Mouse (Mus musculus) intestine, embryonic 15.5 days (tissue): ENCODE measurements around the gene Gm9125. TPM values are rescaled to one million over a fixed set of nuclear protein-coding genes. Genes with fewer than 3 reads are reported as not detected.
A peak's percentile ranks its signal among the peaks of the same experiment; 100 is the strongest.
"Not testable (repeated sequence)": the region's sequence is repeated elsewhere in the genome, so short reads cannot be mapped to it uniquely, and the experiment has no call there.

ENCODE experiments used
- ATAC-seq: fragments of 200-750 bp; cut with Nextera tagmentation; 2 replicates; pipeline ENCODE4 v1.8.0; 2017; ENCODE audit warnings: moderate TSS enrichment, moderate library complexity
- H3K27ac ChIP-seq: fragments of 300-500 bp; sonication (generic); 2 replicates; pipeline ENCODE4 v1.5.1; 2015; ENCODE audit warnings: mild to moderate bottlenecking, inconsistent platforms
- H3K27me3 ChIP-seq: fragments of 300-500 bp; sonication (generic); replicated peaks from 2 replicates; pipeline ENCODE4 v1.6.1; 2015; ENCODE audit warnings: inconsistent platforms
- H3K36me3 ChIP-seq: fragments of 300-500 bp; sonication (generic); 2 replicates; pipeline ENCODE4 v1.6.1; 2015; ENCODE audit warnings: inconsistent platforms
- H3K4me1 ChIP-seq: fragments of 300-500 bp; sonication (generic); replicated peaks from 2 replicates; pipeline ENCODE4 v1.6.1; 2015; ENCODE audit warnings: inconsistent platforms
- H3K4me2 ChIP-seq: fragments of 300-500 bp; sonication (generic); replicated peaks from 2 replicates; pipeline ENCODE4 v1.6.1; 2015; ENCODE audit warnings: mild to moderate bottlenecking, inconsistent platforms
- H3K4me3 ChIP-seq: fragments of 300-500 bp; sonication (generic); replicated peaks from 2 replicates; pipeline ENCODE4 v1.5.1; 2015; ENCODE audit warnings: inconsistent platforms
- H3K9ac ChIP-seq: fragments of 300-500 bp; sonication (generic); 2 replicates; pipeline ENCODE4 v1.6.1; 2015; ENCODE audit warnings: inconsistent platforms
- H3K9me3 ChIP-seq: fragments of 300-500 bp; sonication (generic); 2 replicates; pipeline ENCODE4 v1.6.1; 2016; ENCODE audit warnings: inconsistent platforms
- WGBS: fragments of 180-500 bp; shearing (Covaris S2); methylation state at CpG from one replicate; pipeline ENCODE4 v1.1.7; 2015; 5-methylcytosine and 5-hydroxymethylcytosine counted together
- polyA plus RNA-seq: library from polyadenylated mRNA; unstranded; fragments of >200 nt; fragmentation: Nextera tagmentation; extraction: Ambion mirVana; gene quantifications from 2 replicates; pipeline ENCODE4 v1.2.1, GENCODE M21; 2015

Gm9125 gene
- not detected in 2 replicates for polyA plus RNA-seq

DNA sequence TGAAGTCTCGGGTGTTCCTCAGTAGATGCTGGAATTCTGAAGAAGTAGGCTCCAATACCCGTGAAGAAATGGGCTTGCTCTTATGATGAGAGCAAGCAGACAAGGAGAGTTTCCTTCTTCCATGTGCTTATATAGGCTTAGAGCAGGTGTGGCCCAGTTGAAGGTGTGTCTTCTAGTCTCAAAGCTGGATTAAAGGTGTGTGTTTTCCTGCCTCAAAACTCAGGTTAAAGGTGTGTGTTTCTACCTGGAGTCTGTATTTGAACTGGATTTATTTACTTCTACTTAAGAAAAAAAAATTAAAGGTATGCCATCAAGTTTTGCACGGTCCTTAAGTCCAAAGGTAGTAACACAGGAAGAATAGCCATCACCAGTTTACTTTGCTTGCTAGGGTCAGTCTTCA lies at the start of gene Gm9125:
Gene Gm9125 (minus strand): TSS at position 101 of the 400 bp plus-strand sequence.
- 83% methylated on average over 2 of the region's 3 CpGs for WGBS
- H3K36me3 ChIP-seq, H3K4me3 ChIP-seq, H3K27me3 ChIP-seq, ATAC-seq, H3K9ac ChIP-seq, H3K9me3 ChIP-seq, H3K4me2 ChIP-seq, H3K27ac ChIP-seq, H3K4me1 ChIP-seq: not testable (repeated sequence)

- not testable (repeated sequence) for H3K27ac ChIP-seq, H3K9me3 ChIP-seq, H3K4me2 ChIP-seq, H3K27me3 ChIP-seq, H3K4me1 ChIP-seq, H3K9ac ChIP-seq, ATAC-seq, H3K4me3 ChIP-seq, H3K36me3 ChIP-seq
- WGBS = 78% methylated on average over 2 of the region's 3 CpGs
Measured at GRCm38 (mm10) chr3:94072544-94072943, 17.9 kb upstream of the Gm9125 start, which contains the start of gene Gm10697. Gm10697 (minus strand) TSS chr3:94072644.

GRCm38 (mm10) chr3:94049566-94050121 lies 5.0 kb downstream of the Gm9125 start:
- not testable (repeated sequence) for H3K9me3 ChIP-seq, H3K27ac ChIP-seq, H3K4me3 ChIP-seq, H3K4me2 ChIP-seq, H3K4me1 ChIP-seq, H3K36me3 ChIP-seq, H3K9ac ChIP-seq, H3K27me3 ChIP-seq
- ATAC-seq = peak; percentile 96
- no CpG with 5 or more reads among the region's 5 CpGs for WGBS

DNA sequence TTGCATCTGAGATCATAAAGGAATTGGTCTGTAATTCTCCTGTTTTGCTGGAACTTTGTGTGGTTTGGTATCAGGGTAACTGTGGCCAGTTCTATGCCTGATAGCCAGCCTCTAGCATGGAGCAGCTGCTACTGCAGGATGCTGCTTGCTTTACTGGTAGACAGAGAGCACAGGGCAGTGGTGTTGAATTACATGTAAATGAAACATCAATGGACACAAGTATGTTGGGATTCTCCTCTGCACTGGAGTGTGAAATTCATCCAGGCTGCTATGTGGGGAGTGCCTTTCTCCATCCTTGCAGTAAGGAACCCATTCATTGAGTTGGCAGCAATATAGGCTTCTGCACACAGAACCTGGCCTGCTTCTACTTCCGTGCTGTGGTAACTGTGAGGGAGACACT lies 16.4 kb downstream of the Gm9125 start:
- ATAC-seq = not testable (repeated sequence)

GRCm38 (mm10) chr3:94034400-94034799 lies 20.3 kb downstream of the Gm9125 start:
- not testable (repeated sequence) for H3K4me2 ChIP-seq, ATAC-seq, H3K4me1 ChIP-seq, H3K27me3 ChIP-seq, H3K9ac ChIP-seq, H3K27ac ChIP-seq, H3K9me3 ChIP-seq, H3K36me3 ChIP-seq, H3K4me3 ChIP-seq
- 92% methylated on average over 18 of the region's 18 CpGs for WGBS

More for the DNA sequence above, 16.4 kb downstream of the Gm9125 start:
- not testable (repeated sequence) for H3K9ac ChIP-seq, H3K4me2 ChIP-seq, H3K27ac ChIP-seq, H3K4me1 ChIP-seq, H3K9me3 ChIP-seq, H3K27me3 ChIP-seq, H3K4me3 ChIP-seq, H3K36me3 ChIP-seq
- WGBS = 87% methylated on average over 1 of the region's 1 CpGs

Other genes starting within 250 kb of the Gm9125 start
- gene Tdpoz3, start 228.9 kb downstream of the Gm9125 start, polyA plus RNA-seq = not detected in 2 replicates
- 0.20 and 0.37 TPM in 2 replicates for gene Gm9117, start 111.3 kb downstream of the Gm9125 start, polyA plus RNA-seq
- gene Tdpoz5, start 93.6 kb downstream of the Gm9125 start, polyA plus RNA-seq = not detected in 2 replicates
- not detected in 2 replicates for gene Gm10697, start 17.8 kb upstream of the Gm9125 start, polyA plus RNA-seq
- gene Gm10696, start 123.3 kb upstream of the Gm9125 start, polyA plus RNA-seq = not detected in 2 replicates
- gene Gm5286, start 141.8 kb upstream of the Gm9125 start, polyA plus RNA-seq = not detected in 2 replicates
- gene Gm4778, start 209.2 kb upstream of the Gm9125 start, polyA plus RNA-seq = not detected in 2 replicates